Mouse (Mus musculus) liver (tissue): Measurements from ENCODE around the gene Zfyve1.

Experiments
- DNase-seq: peaks from one replicate; pipeline ENCODE4 v3.0.0-alpha.2; 2020; ENCODE audit warnings: mixed read lengths

The Zfyve1 gene

DNA sequence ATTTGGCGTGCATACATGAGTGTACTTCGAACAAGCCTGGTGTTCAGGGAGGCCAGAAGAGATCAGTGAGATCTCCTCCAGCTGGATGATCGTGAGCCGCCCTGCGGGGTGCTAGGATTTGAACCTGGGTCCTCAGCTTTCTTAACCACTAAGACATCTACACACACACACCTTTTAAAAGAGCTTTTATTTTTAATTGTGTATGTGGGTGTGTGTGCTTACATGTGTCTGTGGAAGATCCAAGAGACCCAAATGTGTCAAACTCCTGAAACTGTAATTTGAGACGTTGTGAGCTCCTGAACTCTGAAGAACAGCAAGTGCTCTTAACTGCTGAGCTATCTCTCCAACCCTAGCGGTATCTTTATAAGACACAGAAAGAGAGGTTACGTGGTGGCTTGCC is 75.9 kb downstream of the Zfyve1 start:
- DNase-seq, result no peak

DNA sequence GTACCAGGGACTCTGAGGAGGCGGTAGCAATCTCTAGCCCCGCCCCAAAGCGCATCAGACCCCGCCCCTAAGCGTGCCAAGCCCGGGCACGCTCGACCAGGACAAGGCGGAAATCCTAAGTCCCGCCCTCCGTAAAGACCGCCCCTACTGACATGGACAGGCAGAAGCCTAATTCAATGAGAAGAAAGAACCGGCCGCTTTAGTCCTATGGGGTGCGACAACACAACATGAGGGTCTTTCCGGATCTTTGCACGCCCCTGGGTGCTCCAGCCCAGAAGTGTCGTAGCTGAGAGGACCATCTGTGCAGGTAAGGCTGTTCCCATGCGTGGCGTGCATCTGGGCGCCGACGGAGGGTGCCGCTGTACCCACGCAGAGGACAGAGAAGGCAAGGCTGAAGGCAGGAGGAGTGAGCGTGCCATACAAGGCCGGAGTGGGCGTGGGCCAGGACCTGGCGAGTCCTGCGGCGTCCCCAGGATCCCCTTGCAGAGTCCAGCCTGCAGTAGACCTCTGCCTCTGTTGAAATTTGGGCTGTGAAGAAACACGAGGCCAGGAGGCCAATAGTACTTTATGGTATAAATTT is 76.6 kb downstream of the Zfyve1 start, which contains the start of gene Dcaf4:
Gene Dcaf4, plus strand, starts transcription at position 156 of the 580 bp plus-strand sequence.
- DNase-seq, result peak; percentile 98

- DNase-seq, result no peak
These were observed 79.4 kb downstream of the Zfyve1 start for GRCm38 (mm10) chr12:83517580-83517979.

DNA sequence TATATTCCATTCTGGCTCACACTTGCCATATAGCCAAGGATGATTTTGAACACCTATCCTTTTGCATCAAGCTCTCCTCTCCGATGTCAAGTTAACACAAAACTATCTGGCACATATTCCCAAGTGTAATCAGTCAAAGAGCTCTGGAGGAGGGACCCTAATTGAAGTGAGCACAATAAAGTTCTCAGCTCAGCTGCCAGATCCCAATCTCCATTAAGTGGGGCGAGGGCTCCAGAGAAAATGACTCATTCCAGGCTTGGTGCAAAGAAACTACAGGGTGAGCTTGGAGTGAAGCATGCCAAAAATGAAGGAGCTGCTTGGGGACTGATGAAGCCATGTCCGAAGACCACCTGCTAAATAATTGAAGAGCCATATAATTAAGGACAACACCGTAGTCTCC is 82.8 kb downstream of the Zfyve1 start:
- no peak for DNase-seq

GRCm38 (mm10) chr12:83513185-83513584 is 83.8 kb downstream of the Zfyve1 start:
- no peak for DNase-seq

DNA sequence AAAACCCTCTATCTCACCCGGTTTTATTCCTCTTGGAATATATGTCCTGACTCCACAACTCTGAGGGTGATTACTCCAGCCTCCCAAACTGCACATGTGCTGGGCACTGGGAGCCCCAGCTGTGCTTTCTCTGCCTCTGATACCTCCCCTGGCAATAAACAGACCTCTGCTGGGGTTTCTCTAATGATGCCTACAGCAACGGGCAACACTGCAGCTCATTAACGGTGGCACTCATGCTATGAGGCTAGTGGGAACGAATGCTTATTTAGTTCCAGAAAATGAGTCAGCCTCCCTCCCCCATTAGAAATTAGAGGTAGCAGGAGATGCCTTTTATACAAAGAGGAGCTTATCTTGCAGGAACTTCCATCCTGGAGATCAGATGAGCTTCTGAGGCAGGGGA is 84.2 kb downstream of the Zfyve1 start:
- DNase-seq, result no peak

DNA sequence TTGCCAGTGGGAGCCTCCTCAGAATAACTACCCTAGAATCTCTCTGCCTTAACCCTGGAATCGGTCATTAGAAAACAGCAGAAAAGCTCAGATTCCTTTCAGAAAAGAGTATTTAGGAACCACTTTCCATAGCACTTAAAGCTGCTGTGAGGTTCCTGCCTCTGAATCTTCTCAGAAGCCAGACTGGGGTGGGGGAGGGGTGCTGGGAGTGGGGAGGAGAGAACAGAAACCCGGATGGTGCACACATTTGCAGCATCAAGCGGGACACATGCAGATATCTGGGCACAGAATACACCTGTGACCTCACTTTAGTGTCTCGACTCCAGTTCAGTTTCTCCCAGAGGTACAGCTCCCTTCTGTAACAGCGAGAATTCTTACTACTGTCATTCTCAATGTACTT is 86.4 kb downstream of the Zfyve1 start:
- no peak for DNase-seq

- no peak for DNase-seq
These were observed 90.5 kb downstream of the Zfyve1 start for GRCm38 (mm10) chr12:83506543-83506942.

DNA sequence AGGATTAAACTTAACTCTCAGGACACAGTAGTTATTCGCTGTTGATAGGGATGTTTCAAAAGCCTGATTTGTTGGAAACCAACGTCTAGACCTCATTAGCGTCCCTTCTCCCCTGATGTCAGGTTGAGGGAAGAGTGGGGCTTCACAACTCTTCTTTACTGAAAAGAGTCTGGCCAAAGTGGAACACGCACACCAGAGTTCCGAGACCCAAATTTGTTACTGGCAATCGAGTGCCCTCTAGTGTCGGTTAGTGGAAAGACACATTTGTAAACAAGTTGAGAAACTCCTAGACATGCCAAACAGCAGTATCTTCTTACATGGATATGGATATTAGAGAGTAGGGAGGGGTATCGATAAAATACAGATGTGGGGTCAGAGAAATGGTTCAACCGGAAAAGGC is 94.8 kb downstream of the Zfyve1 start:
- peak; percentile 45 for DNase-seq

DNA sequence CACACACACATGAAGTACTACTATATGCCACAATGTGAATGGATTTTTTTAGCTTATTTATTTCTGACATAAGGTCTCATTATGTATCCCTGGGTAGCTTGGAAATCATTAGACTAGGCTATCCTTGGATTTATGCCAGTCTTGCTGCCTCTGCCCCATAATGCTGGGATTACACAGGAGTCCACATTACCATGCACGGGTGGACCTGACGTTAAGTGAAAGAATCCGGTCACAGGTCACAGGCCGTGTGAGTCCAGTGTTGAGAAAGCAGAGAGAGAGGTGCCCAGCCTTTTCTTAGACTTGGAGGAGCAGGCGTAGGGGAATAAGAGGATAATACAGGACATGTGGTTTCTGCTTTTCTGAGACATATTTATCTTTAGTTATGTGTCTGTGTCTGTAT is 97.8 kb downstream of the Zfyve1 start:
- DNase-seq, result no peak

DNA sequence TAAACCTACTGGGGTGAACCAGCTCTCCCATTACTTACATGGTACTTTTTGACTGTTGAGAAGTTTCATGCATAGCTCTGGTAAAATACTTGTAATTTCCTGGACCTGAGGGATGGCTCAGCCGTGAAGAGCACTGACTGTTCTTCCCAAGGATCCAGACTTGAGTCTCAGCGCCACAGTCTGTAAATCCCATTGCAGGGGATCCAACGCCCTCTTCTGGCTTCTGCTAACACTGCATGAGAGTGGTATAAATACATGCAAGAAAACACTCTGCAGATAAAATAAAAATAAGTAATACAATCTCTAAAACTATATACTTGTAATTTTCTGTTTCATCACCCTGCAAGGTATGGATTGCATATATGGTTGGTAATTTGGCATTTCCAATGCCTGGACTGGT is 99.1 kb downstream of the Zfyve1 start:
- DNase-seq, result no peak

GRCm38 (mm10) chr12:83496736-83497135 is 100.3 kb downstream of the Zfyve1 start:
- DNase-seq, result no peak
